Mouse (Mus musculus) layer of hippocampus, postnatal 10 days (tissue): ENCODE measurements around the gene Zfp622. TPM values are rescaled to one million over a fixed set of nuclear protein-coding genes. Genes with fewer than 3 reads are reported as not detected.

ENCODE experiments used
- DNase-seq, 2 experiments: peaks; one replicate each; pipeline ENCODE4 v3.0.0; 2021; ENCODE audit warnings: low spot score in 2 of 2
- long read RNA-seq: library from polyadenylated mRNA; stranded (forward); transcript quantifications from one replicate; pipeline ENCODE4 v2.0.0, GENCODE M21; 2023
- total RNA-seq, 2 experiments: library from RNA; stranded (reverse); gene quantifications; 2 replicates each; pipeline ENCODE4 v1.2.3; 2021

Zfp622 gene
- 10 to 100 TPM; 42.6 to 45.4 TPM for total RNA-seq
- long read RNA-seq, transcript Zfp622-201 (6 exons, 2,802 nt): major isoform, 46 of 68 reads
- long read RNA-seq, partial matches to known transcripts: 20 of 68 reads
- long read RNA-seq, other reads (novel, unspliced or antisense): 1 of 68 reads

GRCm38 (mm10) chr15:25984067-25984733 is at the start of gene Zfp622:
Zfp622 (plus strand) TSS chr15:25984366.
- DNase-seq: peak; percentile 92 to 94

- DNase-seq: no peak
These were observed 49.8 kb upstream of the Zfp622 start for GRCm38 (mm10) chr15:25934411-25934810.

GRCm38 (mm10) chr15:25938496-25938895 is 45.7 kb upstream of the Zfp622 start:
- no peak for DNase-seq

GRCm38 (mm10) chr15:25940397-25941377 is 43.5 kb upstream of the Zfp622 start:
- DNase-seq: no peak

GRCm38 (mm10) chr15:25941514-25941913 is 42.7 kb upstream of the Zfp622 start:
- DNase-seq: no peak

- no peak for DNase-seq
These were observed 41.8 kb upstream of the Zfp622 start for GRCm38 (mm10) chr15:25942415-25942814.

- DNase-seq: no peak
These were observed 40.6 kb upstream of the Zfp622 start for GRCm38 (mm10) chr15:25943386-25944137.

- no peak for DNase-seq
These were observed 38.9 kb upstream of the Zfp622 start for GRCm38 (mm10) chr15:25945224-25945623.

GRCm38 (mm10) chr15:25946482-25946881 is 37.7 kb upstream of the Zfp622 start:
- no peak for DNase-seq

GRCm38 (mm10) chr15:25947383-25947782 is 36.8 kb upstream of the Zfp622 start:
- no peak for DNase-seq

GRCm38 (mm10) chr15:25948257-25949223 is 35.6 kb upstream of the Zfp622 start:
- no peak for DNase-seq

GRCm38 (mm10) chr15:25949696-25950095 is 34.5 kb upstream of the Zfp622 start:
- no peak for DNase-seq

- no peak for DNase-seq
These were observed 33.6 kb upstream of the Zfp622 start for GRCm38 (mm10) chr15:25950584-25950983.

- no peak for DNase-seq
These were observed 33.1 kb upstream of the Zfp622 start for GRCm38 (mm10) chr15:25951037-25951436.

- no peak for DNase-seq
These were observed 28.2 kb upstream of the Zfp622 start for GRCm38 (mm10) chr15:25956001-25956400.

GRCm38 (mm10) chr15:25956422-25957117 is 27.6 kb upstream of the Zfp622 start:
- no peak for DNase-seq

- no peak for DNase-seq
These were observed 26.5 kb upstream of the Zfp622 start for GRCm38 (mm10) chr15:25957651-25958050.

GRCm38 (mm10) chr15:25959375-25959774 is 24.8 kb upstream of the Zfp622 start:
- DNase-seq: no peak

GRCm38 (mm10) chr15:25960231-25960630 is 23.9 kb upstream of the Zfp622 start:
- no peak for DNase-seq
